Comparison of ENCODE assay signal across 13 mouse cellular contexts in the genomic region with DNA sequence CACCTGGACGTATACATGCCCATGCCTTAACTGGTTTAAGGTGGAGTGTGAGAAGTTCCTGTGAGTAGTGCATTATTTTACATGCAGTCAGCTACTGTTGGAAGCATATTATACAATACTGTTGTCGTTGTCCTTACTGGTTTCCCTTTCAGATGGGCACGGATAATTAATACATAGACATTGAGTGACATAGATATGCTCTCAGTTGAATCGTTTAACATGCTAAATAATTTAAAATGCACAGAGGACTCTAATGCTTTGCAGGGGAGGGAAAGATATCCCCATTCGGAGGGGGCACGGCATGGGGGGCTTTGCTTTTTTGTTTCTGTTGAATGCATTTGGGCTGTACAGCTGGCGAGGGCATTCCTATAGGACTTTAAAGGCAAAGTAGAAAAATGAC.
DNase-seq lines count a peak whose midpoint lies in the region; ATAC-seq lines count a peak whose summit lies in the region.
"Had no signal": no experiment of that assay in that cellular context is flagged by ENCODE, and none has a peak within 500 bp of the region (broad histone marks: within the 10 kb centered on the region; RNA-seq: fewer than 3 reads in every experiment).

No protein-coding gene starts in this region.

- 0 out of 2 replicates have a peak overlapping the region, but pooled peaks have one; percentile 1 for H3K4me2 ChIP-seq in forebrain, embryonic 15.5 days (replicated peaks)
- H3K4me2 ChIP-seq in hindbrain, embryonic 14.5 days (replicated peaks), result peak overlapping the region; percentile 31
- peak overlapping the region; percentile 42 for H3K4me2 ChIP-seq in midbrain, embryonic 14.5 days (ENCODE audit: low read length)
- H3K4me2 ChIP-seq: heart, embryonic 13.5 days had no signal

- no peak overlapping the region for H3K9ac ChIP-seq in forebrain, embryonic 15.5 days (replicated peaks)
- H3K9ac ChIP-seq in hindbrain, embryonic 14.5 days, result no peak overlapping the region
- no peak overlapping the region for H3K9ac ChIP-seq in midbrain, embryonic 14.5 days (replicated peaks; ENCODE audit: low read length)
- H3K9ac ChIP-seq: heart, embryonic 13.5 days; liver, embryonic 14.5 days had no signal

- no peak for DNase-seq in hindbrain, embryonic 14.5 days (ENCODE audit: low spot score)
- DNase-seq in midbrain, embryonic 14.5 days, result no peak
- no peak for DNase-seq in heart, postnatal 14 days
- DNase-seq in frontal cortex, postnatal 14 days (ENCODE audit: low spot score in 2 of 2), result no peak
- DNase-seq in adrenal gland, adult (ENCODE audit: inconsistent age in 2 of 2, low spot score in 1 of 2), result no peak
- DNase-seq in gastrocnemius, adult 8-10 months (ENCODE audit: low spot score in 2 of 2), result no peak
- DNase-seq: adrenal gland, postnatal 10 days; cerebellum, adult 8-10 months; thymus, adult 18-20 months had no signal

- no peaks in the 10 kb centered on the region for H3K36me3 ChIP-seq in forebrain, embryonic 15.5 days
- no peaks in the 10 kb centered on the region for H3K36me3 ChIP-seq in hindbrain, embryonic 14.5 days (replicated peaks; ENCODE audit: control insufficient read depth, insufficient read depth)
- H3K36me3 ChIP-seq in midbrain, embryonic 14.5 days (ENCODE audit: control insufficient read depth, insufficient read depth, low read length), result no peaks in the 10 kb centered on the region
- H3K36me3 ChIP-seq: heart, embryonic 13.5 days had no signal

- H3K4me3 ChIP-seq in forebrain, embryonic 15.5 days, result no peak overlapping the region
- H3K4me3 ChIP-seq in hindbrain, embryonic 14.5 days (replicated peaks; ENCODE audit: low read length), result no peak overlapping the region
- H3K4me3 ChIP-seq in midbrain, embryonic 14.5 days (replicated peaks; ENCODE audit: low read depth, low read length), result no peak overlapping the region
- H3K4me3 ChIP-seq: heart, embryonic 13.5 days had no signal

- H3K27me3 ChIP-seq in forebrain, embryonic 15.5 days, result no peaks in the 10 kb centered on the region
- H3K27me3 ChIP-seq in hindbrain, embryonic 14.5 days (ENCODE audit: control insufficient read depth, insufficient read depth, low read length), result no peaks in the 10 kb centered on the region
- no peaks in the 10 kb centered on the region for H3K27me3 ChIP-seq in midbrain, embryonic 14.5 days (ENCODE audit: control insufficient read depth, insufficient read depth, low read length)
- H3K27me3 ChIP-seq: heart, embryonic 13.5 days had no signal

- peak; percentile 46 for ATAC-seq in forebrain, embryonic 15.5 days (replicated peaks)
- peak; percentile 64 for ATAC-seq in hindbrain, embryonic 14.5 days (ENCODE audit: low FRiP score)
- ATAC-seq in midbrain, embryonic 14.5 days (ENCODE audit: low FRiP score, low TSS enrichment), result peak; percentile 67
- ATAC-seq: CD4-positive, CD25-positive, alpha-beta regulatory T cell, adult 4 months had no signal

- H3K9me3 ChIP-seq in forebrain, embryonic 15.5 days, result no peaks in the 10 kb centered on the region
- H3K9me3 ChIP-seq in hindbrain, embryonic 14.5 days (ENCODE audit: control insufficient read depth, low read length), result no peaks in the 10 kb centered on the region
- H3K9me3 ChIP-seq in midbrain, embryonic 14.5 days (ENCODE audit: control insufficient read depth, low read length), result no peaks in the 10 kb centered on the region
- H3K9me3 ChIP-seq: heart, embryonic 13.5 days had no signal

- H3K4me1 ChIP-seq in forebrain, embryonic 15.5 days, result peaks cover 5% of the 10 kb centered on the region; the same call in 1 of the 2 replicates
- H3K4me1 ChIP-seq in hindbrain, embryonic 14.5 days (replicated peaks; ENCODE audit: control insufficient read depth, insufficient read depth, low read length), result 0 out of 2 replicates have a peak, but pooled peaks cover 8% of the 10 kb centered on the region
- peaks cover 8% of the 10 kb centered on the region for H3K4me1 ChIP-seq in midbrain, embryonic 14.5 days (ENCODE audit: control insufficient read depth, insufficient read depth, low read length)
- H3K4me1 ChIP-seq: heart, embryonic 13.5 days had no signal

- intact Hi-C loops in heart, postnatal 14 days (cut with DNase I), result no loop called here

- H3K27ac ChIP-seq in forebrain, embryonic 15.5 days (replicated peaks), result no peak overlapping the region
- H3K27ac ChIP-seq in hindbrain, embryonic 14.5 days, result 0 out of 2 replicates have a peak overlapping the region, but pooled peaks have one; percentile 27
- peak overlapping the region; percentile 9; the same call in 1 of the 2 replicates for H3K27ac ChIP-seq in midbrain, embryonic 14.5 days (replicated peaks; ENCODE audit: low read depth, low read length)
- H3K27ac ChIP-seq: heart, embryonic 13.5 days; liver, embryonic 14.5 days had no signal

- 15% methylated on average over 7 of the region's 7 CpGs for WGBS in forebrain, embryonic 15.5 days
- WGBS in hindbrain, embryonic 14.5 days, result 27% methylated on average over 7 of the region's 7 CpGs
- WGBS in midbrain, embryonic 14.5 days, result 24% methylated on average over 7 of the region's 7 CpGs
